Mouse (Mus musculus): ENCODE measurements around the gene Abcb11.

GRCm38 (mm10) chr2:69342496-69343221 lies at the start of gene Abcb11:
- TF ChIP-seq EP300 (IDR thresholded peaks at IDR 0.05; ENCODE audit: insufficient read depth, low read depth, low read length) (no peak), CTCF (IDR thresholded peaks at IDR 0.05; ENCODE audit: low read depth, low read length) (no peak), POLR2A (IDR thresholded peaks at IDR 0.05; ENCODE audit: insufficient read depth, low read length) (no peak)
